8 mouse cellular contexts compared by ENCODE assay signal in the genomic region with DNA sequence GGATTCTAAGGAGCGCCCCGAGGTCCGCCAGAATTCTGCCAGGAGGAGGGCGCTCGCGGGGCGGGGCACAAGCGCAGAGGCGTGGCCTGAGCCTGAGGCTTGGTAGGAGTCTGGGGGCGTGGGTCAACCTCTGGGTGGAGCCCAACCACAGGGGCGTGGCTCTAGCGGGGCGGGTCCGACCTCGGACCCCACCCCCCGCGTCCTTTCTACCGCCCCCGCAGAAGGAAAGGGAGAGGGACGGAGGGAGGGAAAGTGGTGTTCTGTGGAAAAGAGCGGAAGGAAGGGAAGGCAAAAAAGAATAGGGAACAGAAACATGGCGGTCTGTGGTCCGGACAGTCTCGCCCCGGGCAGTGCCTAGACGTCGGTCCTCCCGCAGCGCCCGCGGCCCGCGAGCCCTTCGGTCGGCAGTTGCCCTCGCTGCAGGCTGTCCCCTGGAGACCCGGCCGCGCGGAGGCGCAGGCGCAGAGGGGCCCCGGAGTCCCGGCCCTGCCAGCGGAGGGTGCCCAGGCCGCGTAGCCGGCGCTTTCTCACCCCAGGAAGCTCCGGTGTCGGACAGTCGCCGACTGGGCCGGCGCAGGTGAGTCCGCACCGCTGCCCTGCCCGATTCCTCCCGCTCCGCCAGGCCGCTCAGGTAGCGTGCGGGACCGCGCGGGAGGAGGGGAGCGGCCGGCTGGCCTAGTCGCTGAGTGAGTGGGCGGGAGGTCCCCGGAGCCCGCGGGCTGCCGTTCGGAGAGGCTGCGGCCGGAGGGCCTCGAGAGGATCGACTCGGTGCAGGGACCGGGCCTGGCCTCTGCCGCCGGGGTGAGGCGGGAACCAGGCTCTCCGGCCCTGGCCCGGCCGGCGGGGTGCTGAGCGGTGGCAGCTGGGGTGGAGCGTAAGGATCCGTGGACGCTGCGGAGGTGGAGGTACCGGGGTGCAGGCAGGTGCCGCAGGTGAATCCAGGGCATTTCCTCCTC. TPM values are rescaled to one million over a fixed set of nuclear protein-coding genes. Genes with fewer than 3 reads are reported as not detected.
A peak's percentile ranks its signal among the peaks of the same experiment; 100 is the strongest.
DNase-seq lines count a peak whose midpoint lies in the region; ATAC-seq and TF ChIP-seq lines count a peak whose summit lies in the region.

Gene Dennd4c (plus strand): TSS at position 220 of the 956 bp plus-strand sequence.

- intact Hi-C loops in gastrocnemius, adult 2 months (cut with DNase I): loop anchor here (5.0 kb wide), 2 partner anchors 91 to 109 kb away; partner anchors contain the start of gene Rps6

- TF ChIP-seq CTCF in gastrocnemius, adult 2 months (IDR thresholded peaks at IDR 0.05): peak; percentile 41; the same call in 1 of the 2 replicates

- ATAC-seq in common myeloid progenitor, adult 5-6 weeks (replicated peaks; ENCODE audit: low read depth, poor library complexity, severe bottlenecking): peak; percentile 95

- H3K27ac ChIP-seq in gastrocnemius, adult 2 months: peak within 1 kb of the TSS; percentile 95

- H3K36me3 ChIP-seq in megakaryocyte, embryonic 14.5 days (replicated peaks; ENCODE audit: low read length): peaks cover 24% of the 10 kb centered on the region

- peak within 1 kb of the TSS; percentile 100 for H3K4me3 ChIP-seq in gastrocnemius, adult 2 months
- peak within 1 kb of the TSS; percentile 99 for H3K4me3 ChIP-seq in megakaryocyte, embryonic 14.5 days (replicated peaks)

- DNase-seq in ZHBTc4 (ENCODE audit: low read depth, low spot score): peak; percentile 98
- DNase-seq in gastrocnemius, adult 2 months: peak; percentile 98
- DNase-seq in hindlimb bud, embryonic 11.5 days (ENCODE audit: extremely low spot score, low read depth, low spot score): peak; percentile 66
- DNase-seq in left cerebral cortex, adult 8-10 months (ENCODE audit: low spot score in 2 of 2): peak; percentile 69 to 87
- DNase-seq in right cerebral cortex, postnatal 10 days (ENCODE audit: low spot score in 2 of 2): peak; percentile 92 to 93
- DNase-seq in urinary bladder, postnatal 25 days (ENCODE audit: low spot score): peak; percentile 96

- H3K27me3 ChIP-seq in megakaryocyte, embryonic 14.5 days (replicated peaks): no peaks in the 10 kb centered on the region

- peaks cover 46% of the 10 kb centered on the region for H3K4me1 ChIP-seq in megakaryocyte, embryonic 14.5 days

- H3K9me3 ChIP-seq in megakaryocyte, embryonic 14.5 days: no peaks in the 10 kb centered on the region

RNA-seq across cellular contexts. Expression of gene Dennd4c, which starts in this region (rescaled TPM):
- 29.9 and 31.7 TPM in 2 replicates for total RNA-seq in common myeloid progenitor, adult 5-6 weeks (2017)
- total RNA-seq in gastrocnemius, adult 2 months (2021): 10 to 100 TPM; 27.5 to 28.8 TPM
- 10 to 100 TPM; 10.7 to 12.2 (median 11.6) TPM for total RNA-seq in left cerebral cortex, adult 8-10 months (2022)
- polyA plus RNA-seq in megakaryocyte, embryonic 14.5 days (2012; ENCODE audit: insufficient read depth, low replicate concordance): 0.73 and 0.88 TPM in 2 replicates

Comparison
In these comparisons a context has a peak if more than half of its experiments do, and no peak if none do; other contexts are left out.
1. Peak in every context shown above with its lines: DNase-seq, ATAC-seq, H3K4me3 ChIP-seq and H3K27ac ChIP-seq.